Mouse (Mus musculus): ENCODE measurements around the gene Gm10352. TPM values are rescaled to one million over a fixed set of nuclear protein-coding genes. Genes with fewer than 3 reads are reported as not detected.

The Gm10352 gene
- not detected in 2 replicates for polyA plus RNA-seq (2012; ENCODE audit: low replicate concordance)

DNA sequence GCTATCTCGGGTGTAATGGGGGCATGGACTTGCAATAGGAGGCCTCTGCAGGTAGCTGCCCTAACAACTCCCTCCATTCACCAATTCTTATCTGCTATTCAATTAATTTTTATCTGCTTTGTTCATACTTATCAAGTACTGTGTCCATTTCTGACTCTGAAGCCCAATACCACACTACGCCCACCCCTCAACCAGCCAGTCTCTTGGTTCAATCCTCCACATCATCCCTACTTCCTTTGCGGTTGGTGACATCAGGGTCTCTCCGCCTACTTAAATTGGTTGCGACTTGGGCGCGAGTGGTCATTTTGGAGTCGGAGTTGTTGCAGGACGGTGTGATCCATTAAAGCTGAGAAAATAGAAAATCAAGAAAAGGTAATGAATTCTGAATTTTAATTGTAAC lies at the start of gene Gm10352:
Gene Gm10352 (plus strand): TSS at position 301 of the 400 bp plus-strand sequence.

DNA sequence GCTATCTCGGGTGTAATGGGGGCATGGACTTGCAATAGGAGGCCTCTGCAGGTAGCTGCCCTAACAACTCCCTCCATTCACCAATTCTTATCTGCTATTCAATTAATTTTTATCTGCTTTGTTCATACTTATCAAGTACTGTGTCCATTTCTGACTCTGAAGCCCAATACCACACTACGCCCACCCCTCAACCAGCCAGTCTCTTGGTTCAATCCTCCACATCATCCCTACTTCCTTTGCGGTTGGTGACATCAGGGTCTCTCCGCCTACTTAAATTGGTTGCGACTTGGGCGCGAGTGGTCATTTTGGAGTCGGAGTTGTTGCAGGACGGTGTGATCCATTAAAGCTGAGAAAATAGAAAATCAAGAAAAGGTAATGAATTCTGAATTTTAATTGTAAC lies 31.5 kb downstream of the Gm10352 start, which contains the start of gene Gm29289:
Gene Gm29289 (plus strand): TSS at position 301 of the 400 bp plus-strand sequence.

Other genes starting within 250 kb of the Gm10352 start
- not detected in 2 replicates for gene Sry, start 237.3 kb upstream of the Gm10352 start, polyA plus RNA-seq (2012; ENCODE audit: low replicate concordance)
- gene H2al2b, start 180.3 kb upstream of the Gm10352 start, polyA plus RNA-seq (2012; ENCODE audit: low replicate concordance) = not detected in 2 replicates
- not detected in 2 replicates for gene Gm4064, start 104.8 kb upstream of the Gm10352 start, polyA plus RNA-seq (2012; ENCODE audit: low replicate concordance)
- gene Rbmy, start 70.3 kb upstream of the Gm10352 start, polyA plus RNA-seq (2012; ENCODE audit: low replicate concordance) = not detected in 2 replicates
- not detected in 2 replicates for gene Gm10256, start 70.3 kb upstream of the Gm10352 start, polyA plus RNA-seq (2012; ENCODE audit: low replicate concordance)
- not detected in 2 replicates for gene Gm29289, start 31.6 kb downstream of the Gm10352 start, polyA plus RNA-seq (2012; ENCODE audit: low replicate concordance)